Mouse (Mus musculus): ENCODE data around the gene Rbm46. TPM values are rescaled to one million over a fixed set of nuclear protein-coding genes. Genes with fewer than 3 reads are reported as not detected.

The Rbm46 gene
- polyA plus RNA-seq, 1 experiment from 2014 or later: 2.6 TPM

DNA sequence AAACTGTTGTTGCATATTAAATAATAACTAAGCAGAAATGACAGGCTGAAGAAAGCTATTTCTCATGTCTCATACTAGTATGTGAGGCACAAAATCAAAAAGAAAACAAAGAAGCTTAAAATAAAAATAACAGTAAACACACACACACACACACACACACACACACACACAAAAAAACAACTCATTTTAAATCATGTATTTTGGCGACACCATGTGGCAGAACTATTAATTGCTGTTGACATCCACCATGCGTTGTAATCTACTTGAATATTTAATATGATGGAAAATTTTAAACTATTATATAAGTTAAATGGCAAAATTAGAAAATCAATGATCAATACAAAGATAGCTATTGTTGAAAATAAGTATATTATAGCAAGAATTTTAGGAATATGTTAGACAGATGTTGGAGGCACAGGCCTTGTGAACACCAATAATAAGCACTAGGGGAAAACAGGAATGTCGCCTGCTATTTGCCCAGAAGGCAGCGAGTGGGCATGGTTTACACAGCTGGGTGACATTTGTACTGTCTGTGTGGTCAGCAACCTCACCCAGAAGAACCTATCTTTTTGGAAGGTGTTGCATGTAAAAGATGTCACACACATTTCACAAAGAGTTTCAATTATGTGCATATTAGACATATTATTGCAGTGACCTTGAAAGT lies 18.7 kb downstream of the Rbm46 start:
- no peaks in the 10 kb centered on the region for H3K4me1 ChIP-seq (ENCODE audit: insufficient read depth, low read length)
- H3K36me3 ChIP-seq (ENCODE audit: insufficient read depth, low read length): no peaks in the 10 kb centered on the region
- ATAC-seq (ENCODE audit: low FRiP score, low TSS enrichment): no peak
- H3K9ac ChIP-seq (replicated peaks; ENCODE audit: low read length): no peak overlapping the region
- H3K4me2 ChIP-seq (replicated peaks; ENCODE audit: low read depth, low read length): no peak overlapping the region
- H3K4me3 ChIP-seq (ENCODE audit: low read length): no peak overlapping the region
- H3K27ac ChIP-seq (ENCODE audit: low read length): no peak overlapping the region
- 27% methylated on average over 4 of the region's 4 CpGs for WGBS
- H3K9me3 ChIP-seq (ENCODE audit: low read length): no peaks in the 10 kb centered on the region
- no peaks in the 10 kb centered on the region for H3K27me3 ChIP-seq (ENCODE audit: insufficient read depth, low read length)

DNA sequence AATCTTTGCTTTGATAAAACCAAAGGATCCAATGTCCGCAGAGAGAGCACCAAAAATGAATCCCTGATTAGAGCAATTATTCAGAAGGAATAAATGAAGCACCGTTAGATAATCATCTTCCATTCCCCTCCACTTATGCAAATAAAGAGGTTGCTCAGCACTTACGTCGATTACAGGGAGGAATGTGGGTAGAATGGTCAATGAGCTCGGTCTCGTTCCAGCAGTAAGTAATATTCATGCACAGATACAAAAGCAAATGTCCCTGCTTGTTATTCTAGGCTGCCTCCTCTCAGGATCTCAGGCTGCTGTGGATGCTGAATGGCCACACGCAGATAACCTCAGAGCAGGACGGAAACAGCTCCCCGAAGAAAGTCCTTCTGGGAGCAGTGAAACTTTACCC lies 51.1 kb downstream of the Rbm46 start:
- Histone ChIP-seq H3K9ac (replicated peaks; ENCODE audit: low read length) (no peak overlapping the region), H3K36me3 (ENCODE audit: insufficient read depth, low read length) (no peaks in the 10 kb centered on the region), H3K4me1 (ENCODE audit: insufficient read depth, low read length) (no peaks in the 10 kb centered on the region), H3K27ac (ENCODE audit: low read length) (no peak overlapping the region), H3K4me2 (replicated peaks; ENCODE audit: low read depth, low read length) (no peak overlapping the region), H3K9me3 (ENCODE audit: low read length) (no peaks in the 10 kb centered on the region), H3K4me3 (ENCODE audit: low read length) (no peak overlapping the region), H3K27me3 (ENCODE audit: insufficient read depth, low read length) (no peaks in the 10 kb centered on the region)
- ATAC-seq (ENCODE audit: low FRiP score, low TSS enrichment): no peak
- 87% methylated on average over 9 of the region's 9 CpGs for WGBS

DNA sequence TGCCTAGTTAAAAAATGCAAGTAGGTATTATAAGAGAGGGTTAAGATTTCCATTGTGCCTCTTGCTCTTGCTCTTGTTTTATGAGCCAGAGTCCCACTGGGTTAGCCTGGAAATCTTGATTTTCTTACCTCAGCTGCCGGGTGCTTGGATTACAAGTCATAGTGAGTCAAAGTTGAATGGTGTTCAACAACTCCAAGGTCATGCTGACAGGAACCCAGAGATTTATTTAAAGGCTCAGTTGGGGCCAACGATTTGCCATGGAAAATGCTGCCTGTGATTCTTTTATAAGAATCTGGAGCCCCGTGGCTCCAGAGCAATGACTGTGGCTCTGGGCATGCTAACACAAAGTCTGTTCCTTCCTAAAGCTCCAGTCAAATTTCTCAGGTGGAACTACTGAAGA lies 64.4 kb downstream of the Rbm46 start:
- ATAC-seq (ENCODE audit: low FRiP score, low TSS enrichment): no peak
- no peak overlapping the region for H3K27ac ChIP-seq (ENCODE audit: low read length)
- H3K4me2 ChIP-seq (replicated peaks; ENCODE audit: low read depth, low read length): no peak overlapping the region
- H3K4me1 ChIP-seq (ENCODE audit: insufficient read depth, low read length): no peaks in the 10 kb centered on the region
- H3K9ac ChIP-seq (replicated peaks; ENCODE audit: low read length): no peak overlapping the region
- no peaks in the 10 kb centered on the region for H3K36me3 ChIP-seq (ENCODE audit: insufficient read depth, low read length)
- no peaks in the 10 kb centered on the region for H3K9me3 ChIP-seq (ENCODE audit: low read length)
- no peak overlapping the region for H3K4me3 ChIP-seq (ENCODE audit: low read length)
- 49% methylated on average over 3 of the region's 3 CpGs for WGBS
- H3K27me3 ChIP-seq (ENCODE audit: insufficient read depth, low read length): no peaks in the 10 kb centered on the region

DNA sequence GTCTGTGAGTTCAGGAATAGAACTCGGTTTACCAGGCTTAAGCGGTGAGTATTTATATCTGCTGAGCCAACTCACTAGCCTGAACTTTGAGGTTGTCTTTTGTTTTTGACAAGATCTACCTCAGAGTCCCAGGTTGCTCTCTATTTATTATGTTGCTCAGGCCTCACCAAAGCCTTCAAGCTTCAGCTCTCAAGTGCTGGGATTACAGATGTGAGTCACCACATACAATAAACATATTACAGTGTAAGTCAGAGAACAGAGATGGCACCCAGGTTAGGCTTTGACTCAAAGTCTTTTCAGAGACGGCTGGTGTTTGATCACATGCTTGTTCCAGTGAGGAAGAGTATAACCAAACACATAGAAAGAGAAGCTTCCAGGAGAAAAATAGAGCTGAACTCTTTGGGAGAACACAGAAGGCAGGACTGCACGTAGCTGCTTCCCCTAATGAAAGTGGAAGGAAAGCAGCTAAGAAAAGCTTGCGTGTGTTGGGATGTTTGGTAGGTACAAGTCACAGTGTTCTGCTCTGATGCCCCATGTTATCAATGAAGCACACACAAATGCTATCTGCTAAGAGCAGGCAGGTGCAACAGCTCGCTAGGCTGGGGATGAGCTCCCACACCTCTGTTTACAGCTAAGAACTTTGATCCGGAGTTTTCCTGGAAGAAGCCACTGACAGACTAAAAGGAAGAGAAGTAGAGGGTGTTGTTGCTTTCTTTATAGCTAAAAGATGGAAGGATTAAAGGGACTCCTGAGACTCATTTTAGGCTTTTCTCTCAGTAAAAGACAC lies 65.8 kb downstream of the Rbm46 start:
- no peaks in the 10 kb centered on the region for H3K27me3 ChIP-seq (ENCODE audit: insufficient read depth, low read length)
- H3K4me1 ChIP-seq (ENCODE audit: insufficient read depth, low read length): no peaks in the 10 kb centered on the region
- no peaks in the 10 kb centered on the region for H3K9me3 ChIP-seq (ENCODE audit: low read length)
- no peak for ATAC-seq (ENCODE audit: low FRiP score, low TSS enrichment)
- H3K4me2 ChIP-seq (replicated peaks; ENCODE audit: low read depth, low read length): no peak overlapping the region
- no peak overlapping the region for H3K27ac ChIP-seq (ENCODE audit: low read length)
- 83% methylated on average over 7 of the region's 7 CpGs for WGBS
- no peak overlapping the region for H3K4me3 ChIP-seq (ENCODE audit: low read length)
- H3K9ac ChIP-seq (replicated peaks; ENCODE audit: low read length): no peak overlapping the region
- H3K36me3 ChIP-seq (ENCODE audit: insufficient read depth, low read length): no peaks in the 10 kb centered on the region

DNA sequence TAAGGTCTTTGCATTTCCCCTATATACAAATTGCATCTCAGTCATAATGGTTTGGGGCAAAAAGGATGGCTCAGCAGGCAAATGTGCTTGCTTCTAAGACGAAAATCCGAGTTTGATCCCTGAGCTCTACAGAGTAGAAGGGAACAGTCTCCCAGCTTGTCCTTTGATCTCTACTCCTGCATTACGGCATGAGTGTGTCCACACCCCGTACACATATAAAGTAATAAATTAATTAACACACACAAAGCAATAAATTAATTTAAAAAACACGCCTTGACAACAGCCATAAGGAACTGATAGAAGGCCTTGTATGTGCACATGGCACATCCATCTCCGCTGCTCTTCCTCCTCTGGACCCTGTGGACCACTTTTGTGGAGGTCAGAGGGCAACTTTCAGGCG lies 66.5 kb downstream of the Rbm46 start:
- Histone ChIP-seq H3K4me1 (ENCODE audit: insufficient read depth, low read length) (no peaks in the 10 kb centered on the region), H3K9ac (replicated peaks; ENCODE audit: low read length) (no peak overlapping the region), H3K4me2 (replicated peaks; ENCODE audit: low read depth, low read length) (no peak overlapping the region), H3K27ac (ENCODE audit: low read length) (no peak overlapping the region), H3K27me3 (ENCODE audit: insufficient read depth, low read length) (no peaks in the 10 kb centered on the region), H3K4me3 (ENCODE audit: low read length) (no peak overlapping the region), H3K36me3 (ENCODE audit: insufficient read depth, low read length) (no peaks in the 10 kb centered on the region), H3K9me3 (ENCODE audit: low read length) (no peaks in the 10 kb centered on the region)
- 50% methylated on average over 7 of the region's 7 CpGs for WGBS
- no peak; the same call in 1 of the 2 replicates for ATAC-seq (ENCODE audit: low FRiP score, low TSS enrichment)

DNA sequence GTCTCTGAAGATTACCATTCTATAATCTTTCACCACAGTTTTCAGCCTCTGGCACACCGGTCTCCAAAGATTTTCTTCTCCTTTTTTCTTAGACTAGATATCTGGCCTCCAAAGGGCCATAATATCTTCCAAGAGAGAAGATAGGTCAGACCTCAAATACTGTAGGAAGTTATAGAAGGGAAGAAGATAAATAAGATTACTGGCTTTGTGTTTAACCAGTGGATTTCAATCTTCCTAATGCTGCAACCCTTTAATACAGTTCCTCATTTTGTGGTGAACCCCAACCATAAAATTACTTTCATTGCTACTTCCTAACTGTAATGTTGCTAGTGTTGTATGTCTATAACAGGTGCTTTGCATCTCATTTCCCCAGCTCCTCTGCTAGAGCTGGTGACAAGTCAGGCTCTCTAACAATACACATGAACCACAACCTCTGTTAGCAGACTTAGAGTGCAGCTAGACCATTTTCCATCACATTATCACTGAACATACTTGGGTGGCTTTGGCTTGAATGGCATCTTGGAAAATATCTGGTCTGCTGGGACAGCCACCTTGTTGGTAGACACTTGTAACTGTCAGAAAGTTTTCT lies 67.9 kb downstream of the Rbm46 start:
- no peak overlapping the region for H3K9ac ChIP-seq (replicated peaks; ENCODE audit: low read length)
- no peaks in the 10 kb centered on the region for H3K36me3 ChIP-seq (ENCODE audit: insufficient read depth, low read length)
- no peak for ATAC-seq (ENCODE audit: low FRiP score, low TSS enrichment)
- H3K4me1 ChIP-seq (ENCODE audit: insufficient read depth, low read length): no peaks in the 10 kb centered on the region
- WGBS: 87% methylated on average over 1 of the region's 1 CpGs
- no peaks in the 10 kb centered on the region for H3K27me3 ChIP-seq (ENCODE audit: insufficient read depth, low read length)
- no peak overlapping the region for H3K4me2 ChIP-seq (replicated peaks; ENCODE audit: low read depth, low read length)
- no peaks in the 10 kb centered on the region for H3K9me3 ChIP-seq (ENCODE audit: low read length)
- no peak overlapping the region for H3K27ac ChIP-seq (ENCODE audit: low read length)
- H3K4me3 ChIP-seq (ENCODE audit: low read length): no peak overlapping the region

DNA sequence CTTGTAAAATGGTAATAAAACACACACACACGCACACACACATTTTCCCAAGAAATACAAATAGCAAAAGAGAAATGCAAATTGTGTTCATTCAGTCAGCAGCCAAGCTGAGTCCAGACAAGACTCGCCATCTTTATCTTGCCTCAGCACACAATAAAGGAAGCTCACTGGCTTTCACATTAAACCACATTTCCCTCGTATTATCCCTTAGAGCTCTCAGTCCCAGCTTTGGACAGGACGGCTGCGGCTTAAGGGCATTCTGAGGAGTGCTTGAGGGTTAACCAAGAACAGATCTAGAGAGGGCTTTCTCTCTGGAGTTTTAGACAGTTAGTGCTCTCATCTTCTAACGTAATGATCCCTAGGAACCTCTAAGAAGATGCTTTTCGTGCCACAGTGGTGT lies 71.0 kb downstream of the Rbm46 start:
- H3K4me2 ChIP-seq (replicated peaks; ENCODE audit: low read depth, low read length): no peak overlapping the region
- no peaks in the 10 kb centered on the region for H3K4me1 ChIP-seq (ENCODE audit: insufficient read depth, low read length)
- no peak overlapping the region for H3K27ac ChIP-seq (ENCODE audit: low read length)
- H3K9ac ChIP-seq (replicated peaks; ENCODE audit: low read length): no peak overlapping the region
- WGBS: 86% methylated on average over 7 of the region's 7 CpGs
- no peaks in the 10 kb centered on the region for H3K9me3 ChIP-seq (ENCODE audit: low read length)
- H3K36me3 ChIP-seq (ENCODE audit: insufficient read depth, low read length): no peaks in the 10 kb centered on the region
- no peak for ATAC-seq (ENCODE audit: low FRiP score, low TSS enrichment)
- H3K27me3 ChIP-seq (ENCODE audit: insufficient read depth, low read length): no peaks in the 10 kb centered on the region
- no peak overlapping the region for H3K4me3 ChIP-seq (ENCODE audit: low read length)

DNA sequence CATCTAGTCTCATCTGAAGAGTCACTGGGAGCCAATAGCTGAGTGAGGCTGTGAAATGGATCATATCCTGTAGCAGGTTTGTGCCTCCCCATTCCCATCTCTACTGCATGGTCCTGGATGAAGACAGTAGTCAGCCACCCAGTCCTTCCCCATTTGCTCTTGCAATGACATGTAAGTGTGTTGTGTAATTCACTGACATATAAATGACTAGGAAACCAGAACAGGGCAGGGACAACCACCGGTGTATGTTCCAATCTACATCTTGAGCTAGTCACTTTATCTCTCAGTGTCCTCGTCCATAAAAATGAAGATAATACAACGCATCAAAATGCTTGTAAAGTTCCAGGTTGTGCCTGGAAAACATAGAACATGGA lies 75.8 kb downstream of the Rbm46 start:
- WGBS: 90% methylated on average over 3 of the region's 3 CpGs
- no peak overlapping the region for H3K4me2 ChIP-seq (replicated peaks; ENCODE audit: low read depth, low read length)
- ATAC-seq (ENCODE audit: low FRiP score, low TSS enrichment): no peak

DNA sequence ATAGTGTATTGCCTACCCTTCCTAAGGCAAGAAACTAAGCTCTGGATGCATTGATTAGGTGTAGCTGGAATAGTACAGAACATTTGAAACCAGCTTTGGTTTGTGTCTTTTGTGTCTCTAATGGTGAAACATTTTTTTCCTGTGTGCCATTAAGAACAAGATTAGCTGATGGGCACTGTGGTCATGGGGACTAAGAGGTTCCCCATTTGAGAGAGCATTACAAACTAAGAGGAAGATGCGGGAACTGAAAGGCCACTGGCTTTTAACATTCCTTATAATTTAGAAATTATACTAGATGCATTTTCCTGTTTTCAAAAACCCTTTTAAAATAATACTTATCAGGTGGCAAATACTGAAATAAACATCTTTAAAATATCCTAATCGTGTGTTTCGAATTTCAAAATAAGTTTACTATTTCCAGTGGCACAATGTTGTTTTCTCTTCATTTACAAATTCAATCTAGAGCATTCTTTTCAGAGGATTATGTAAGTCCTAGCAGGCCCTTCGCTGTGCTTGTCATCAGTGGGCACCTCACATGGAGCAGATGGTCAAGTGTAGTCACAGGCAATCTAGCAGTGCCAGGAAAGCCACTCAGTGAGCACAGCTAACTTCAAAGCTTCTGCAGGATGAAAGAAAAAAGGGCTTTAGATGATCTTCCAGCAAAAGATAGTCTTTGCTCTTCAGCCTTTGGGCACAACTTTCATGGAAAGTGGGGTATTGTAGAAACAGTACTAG lies 76.4 kb downstream of the Rbm46 start:
- 79% methylated on average over 4 of the region's 4 CpGs for WGBS
- H3K4me2 ChIP-seq (replicated peaks; ENCODE audit: low read depth, low read length): no peak overlapping the region
- no peaks in the 10 kb centered on the region for H3K4me1 ChIP-seq (ENCODE audit: insufficient read depth, low read length)
- H3K9me3 ChIP-seq (ENCODE audit: low read length): no peaks in the 10 kb centered on the region
- no peak for ATAC-seq (ENCODE audit: low FRiP score, low TSS enrichment)
- H3K4me3 ChIP-seq (ENCODE audit: low read length): no peak overlapping the region
- H3K27me3 ChIP-seq (ENCODE audit: insufficient read depth, low read length): no peaks in the 10 kb centered on the region
- H3K36me3 ChIP-seq (ENCODE audit: insufficient read depth, low read length): no peaks in the 10 kb centered on the region
- H3K27ac ChIP-seq (ENCODE audit: low read length): no peak overlapping the region
- H3K9ac ChIP-seq (replicated peaks; ENCODE audit: low read length): no peak overlapping the region

More for the DNA sequence above, 75.8 kb downstream of the Rbm46 start:
- no peaks in the 10 kb centered on the region for H3K4me1 ChIP-seq (ENCODE audit: insufficient read depth, low read length)
- H3K27ac ChIP-seq (ENCODE audit: low read length): no peak overlapping the region
- H3K9ac ChIP-seq (replicated peaks; ENCODE audit: low read length): no peak overlapping the region
- no peaks in the 10 kb centered on the region for H3K27me3 ChIP-seq (ENCODE audit: insufficient read depth, low read length)
- no peaks in the 10 kb centered on the region for H3K9me3 ChIP-seq (ENCODE audit: low read length)
- H3K36me3 ChIP-seq (ENCODE audit: insufficient read depth, low read length): no peaks in the 10 kb centered on the region
- H3K4me3 ChIP-seq (ENCODE audit: low read length): no peak overlapping the region
